Mouse (Mus musculus): ENCODE data around the gene Leng9. TPM values are rescaled to one million over a fixed set of nuclear protein-coding genes. Genes with fewer than 3 reads are reported as not detected.
"Not testable (repeated sequence)": the region's sequence is repeated elsewhere in the genome, so short reads cannot be mapped to it uniquely, and the experiment has no call there.

The Leng9 gene
- polyA plus RNA-seq, 1 experiment from 2014 or later: 2.3 TPM

GRCm38 (mm10) chr7:4163571-4164072 is 13.4 kb upstream of the Leng9 start:
- no peak for TF ChIP-seq CTCF (IDR thresholded peaks at IDR 0.05; ENCODE audit: low read depth)
- H3K4me1 ChIP-seq (ENCODE audit: insufficient read depth): no peaks in the 10 kb centered on the region; the same call in 1 of the 2 replicates
- WGBS: under 1% methylated on average over 11 of the region's 11 CpGs
- peak; percentile 60 for ATAC-seq (ENCODE audit: insufficient read depth)
- H3K9me3 ChIP-seq (ENCODE audit: low read depth, low read length): no peaks in the 10 kb centered on the region
- no peaks in the 10 kb centered on the region for H3K27me3 ChIP-seq (ENCODE audit: insufficient read depth, low read length)
- peak overlapping the region; percentile 78 for H3K4me2 ChIP-seq
- H3K4me3 ChIP-seq (ENCODE audit: low read depth, low read length): peak overlapping the region; percentile 49
- DNase-seq: peak; percentile 51
- no peaks in the 10 kb centered on the region for H3K36me3 ChIP-seq (ENCODE audit: insufficient read depth)
- peak overlapping the region; percentile 79 for H3K27ac ChIP-seq (ENCODE audit: low read depth)
- H3K9ac ChIP-seq: peak overlapping the region; percentile 54

DNA sequence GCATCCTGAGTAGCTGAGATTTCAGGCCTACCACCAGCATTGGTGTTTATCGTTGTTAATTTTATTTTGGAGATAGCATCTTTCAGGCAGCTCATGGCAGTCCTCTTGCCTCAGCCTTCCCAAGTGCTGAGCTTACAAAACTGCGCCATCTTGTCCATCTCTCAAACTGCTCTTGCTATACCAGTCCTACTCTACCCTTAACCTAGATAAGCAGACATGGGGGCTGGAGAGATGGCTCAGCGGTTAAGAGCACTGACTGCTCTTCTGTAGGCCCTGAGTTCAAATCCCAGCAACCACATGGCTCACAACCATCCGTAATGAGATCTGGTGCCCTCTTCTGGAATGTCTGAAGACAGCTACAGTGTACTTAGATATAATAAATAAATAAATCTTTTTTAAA is 11.4 kb upstream of the Leng9 start:
- H3K27me3 ChIP-seq (ENCODE audit: insufficient read depth, low read length); H3K4me1 ChIP-seq (ENCODE audit: insufficient read depth); H3K36me3 ChIP-seq (ENCODE audit: insufficient read depth); H3K9ac ChIP-seq; H3K4me2 ChIP-seq; DNase-seq; H3K9me3 ChIP-seq (ENCODE audit: low read depth, low read length); H3K4me3 ChIP-seq (ENCODE audit: low read depth, low read length); ATAC-seq (ENCODE audit: insufficient read depth); H3K27ac ChIP-seq (ENCODE audit: low read depth): not testable (repeated sequence)
- WGBS: 88% methylated on average over 4 of the region's 4 CpGs

- no peak for DNase-seq
- no peaks in the 10 kb centered on the region; the same call in 1 of the 2 replicates for H3K4me1 ChIP-seq (ENCODE audit: insufficient read depth)
- TF ChIP-seq CTCF (IDR thresholded peaks at IDR 0.05; ENCODE audit: low read depth): no peak
- 53% methylated on average over 4 of the region's 4 CpGs for whole genome bisulfite sequencing
- H3K9me3 ChIP-seq (ENCODE audit: low read depth, low read length): no peaks in the 10 kb centered on the region
- peaks cover 6% of the 10 kb centered on the region for H3K27me3 ChIP-seq (ENCODE audit: insufficient read depth, low read length)
- H3K4me3 ChIP-seq (ENCODE audit: low read depth, low read length): no peak overlapping the region
- H3K36me3 ChIP-seq (ENCODE audit: insufficient read depth): 0 out of 2 replicates have a peak, but pooled peaks cover 5% of the 10 kb centered on the region
- H3K4me2 ChIP-seq: no peak overlapping the region
- H3K9ac ChIP-seq: no peak overlapping the region
- no peak overlapping the region for H3K27ac ChIP-seq (ENCODE audit: low read depth)
- no peak for ATAC-seq (ENCODE audit: insufficient read depth)
These were observed 4.8 kb upstream of the Leng9 start for GRCm38 (mm10) chr7:4154976-4155375.

- DNase-seq (no peak), ATAC-seq (ENCODE audit: insufficient read depth) (no peak)
- 79% methylated on average over 5 of the region's 5 CpGs for WGBS
- no peaks in the 10 kb centered on the region for H3K9me3 ChIP-seq (ENCODE audit: low read depth, low read length)
- H3K4me1 ChIP-seq (ENCODE audit: insufficient read depth): no peaks in the 10 kb centered on the region; the same call in 1 of the 2 replicates
- 0 out of 2 replicates have a peak, but pooled peaks cover 5% of the 10 kb centered on the region for H3K36me3 ChIP-seq (ENCODE audit: insufficient read depth)
- no peak overlapping the region for H3K4me2 ChIP-seq
- no peak overlapping the region for H3K9ac ChIP-seq
- peaks cover 6% of the 10 kb centered on the region for H3K27me3 ChIP-seq (ENCODE audit: insufficient read depth, low read length)
- no peak overlapping the region for H3K4me3 ChIP-seq (ENCODE audit: low read depth, low read length)
- TF ChIP-seq CTCF (IDR thresholded peaks at IDR 0.05; ENCODE audit: low read depth): no peak
- no peak overlapping the region for H3K27ac ChIP-seq (ENCODE audit: low read depth)
These were observed 4.2 kb upstream of the Leng9 start for GRCm38 (mm10) chr7:4154356-4154755.

- no peak for TF ChIP-seq CTCF (IDR thresholded peaks at IDR 0.05; ENCODE audit: low read depth)
- no peaks in the 10 kb centered on the region for H3K9me3 ChIP-seq (ENCODE audit: low read depth, low read length)
- no peak overlapping the region for H3K27ac ChIP-seq (ENCODE audit: low read depth)
- H3K4me1 ChIP-seq (ENCODE audit: insufficient read depth): no peaks in the 10 kb centered on the region; the same call in 1 of the 2 replicates
- peak overlapping the region; percentile 92; the same call in 1 of the 2 replicates for H3K4me2 ChIP-seq
- ATAC-seq (ENCODE audit: insufficient read depth) (no peak), DNase-seq (no peak)
- H3K27me3 ChIP-seq (ENCODE audit: insufficient read depth, low read length): peaks cover 6% of the 10 kb centered on the region
- H3K36me3 ChIP-seq (ENCODE audit: insufficient read depth): peaks cover 26% of the 10 kb centered on the region
- no peak overlapping the region for H3K9ac ChIP-seq
- WGBS: 27% methylated on average over 22 of the region's 22 CpGs
- no peak overlapping the region; the same call in 1 of the 2 replicates for H3K4me3 ChIP-seq (ENCODE audit: low read depth, low read length)
These were observed 1.1 kb upstream of the Leng9 start for GRCm38 (mm10) chr7:4151241-4151640.

- Histone ChIP-seq H3K27me3 (ENCODE audit: insufficient read depth, low read length) (peaks cover 6% of the 10 kb centered on the region), H3K4me3 (ENCODE audit: low read depth, low read length) (peak overlapping the region; percentile 71), H3K36me3 (ENCODE audit: insufficient read depth) (peaks cover 30% of the 10 kb centered on the region), H3K9me3 (ENCODE audit: low read depth, low read length) (no peaks in the 10 kb centered on the region), H3K4me2 (peak overlapping the region; percentile 92), H3K9ac (no peak overlapping the region), H3K4me1 (ENCODE audit: insufficient read depth) (no peaks in the 10 kb centered on the region; the same call in 1 of the 2 replicates), H3K27ac (ENCODE audit: low read depth) (no peak overlapping the region)
- DNase-seq (peak; percentile 16), ATAC-seq (ENCODE audit: insufficient read depth) (no peak)
- no peak for TF ChIP-seq CTCF (IDR thresholded peaks at IDR 0.05; ENCODE audit: low read depth)
- WGBS: 20% methylated on average over 14 of the region's 14 CpGs
These were observed 642 bp upstream of the Leng9 start for GRCm38 (mm10) chr7:4150811-4151221.

GRCm38 (mm10) chr7:4149209-4150054 is 742 bp downstream of the Leng9 start:
- peak; percentile 92 for DNase-seq
- Histone ChIP-seq H3K27ac (ENCODE audit: low read depth) (peak overlapping the region; percentile 96), H3K27me3 (ENCODE audit: insufficient read depth, low read length) (peaks cover 6% of the 10 kb centered on the region), H3K4me1 (ENCODE audit: insufficient read depth) (no peaks in the 10 kb centered on the region; the same call in 1 of the 2 replicates), H3K4me2 (peak overlapping the region; percentile 92), H3K4me3 (ENCODE audit: low read depth, low read length) (peak overlapping the region; percentile 71), H3K9me3 (ENCODE audit: low read depth, low read length) (no peaks in the 10 kb centered on the region), H3K9ac (peak overlapping the region; percentile 68), H3K36me3 (ENCODE audit: insufficient read depth) (peaks cover 44% of the 10 kb centered on the region)
- peak; percentile 79 for ATAC-seq (ENCODE audit: insufficient read depth)
- under 1% methylated on average over 64 of the region's 64 CpGs for WGBS
- TF ChIP-seq CTCF (IDR thresholded peaks at IDR 0.05; ENCODE audit: low read depth): no peak

Measured in lung, embryonic 14.5 days (tissue).